Mouse (Mus musculus) embryonic fibroblast, embryonic 13.5 days (primary cell): Measurements from ENCODE around the gene Ccl25.

ENCODE experiments used
- CTCF ChIP-seq: IDR thresholded peaks from 2 replicates; pipeline ENCODE4 v1.5.1; 2011; ENCODE audit warnings: mild to moderate bottlenecking, control low read depth, low read length, moderate library complexity, borderline replicate concordance; ENCODE audit not compliant: insufficient read depth
- POLR2A ChIP-seq: IDR thresholded peaks from 2 replicates; pipeline ENCODE4 v1.6.1; 2011; ENCODE audit warnings: low read depth, mild to moderate bottlenecking, control low read depth, low read length, moderate library complexity

- TF ChIP-seq CTCF: no peak
- TF ChIP-seq POLR2A: no peak
Observed at GRCm38 (mm10) chr8:4276111-4276465, 48.9 kb upstream of the Ccl25 start.
